Mouse (Mus musculus) frontal cortex, postnatal 25 days (tissue): ENCODE measurements around the gene Olfr984.

Experiments used
- DNase-seq, 2 experiments: peaks; one replicate each; pipeline ENCODE4 v3.0.0; 2022; ENCODE audit warnings: low spot score in 2 of 2

Olfr984 gene

GRCm38 (mm10) chr9:40114106-40114505, at the start of gene Olfr984:
TSS of gene Olfr984 (minus strand) at chr9:40114206.
- DNase-seq = no peak

- DNase-seq = no peak
Observed at GRCm38 (mm10) chr9:40155118-40155644, 41.2 kb upstream of the Olfr984 start.

GRCm38 (mm10) chr9:40141544-40141943, 27.5 kb upstream of the Olfr984 start:
- DNase-seq = no peak

GRCm38 (mm10) chr9:40139484-40139883, 25.5 kb upstream of the Olfr984 start:
- DNase-seq = no peak

- no peak for DNase-seq
Observed at GRCm38 (mm10) chr9:40136987-40137688, 23.1 kb upstream of the Olfr984 start.

GRCm38 (mm10) chr9:40130556-40130955, 16.6 kb upstream of the Olfr984 start:
- DNase-seq = no peak

- no peak for DNase-seq
Observed at GRCm38 (mm10) chr9:40130084-40130483, 16.1 kb upstream of the Olfr984 start, which contains the start of gene Olfr985. TSS of gene Olfr985 (minus strand) at chr9:40130184.

- DNase-seq = no peak
Observed at GRCm38 (mm10) chr9:40117287-40117659, 3.3 kb upstream of the Olfr984 start.

GRCm38 (mm10) chr9:40116645-40117286, 2.8 kb upstream of the Olfr984 start:
- DNase-seq = peak; percentile 4 to 7

- no peak for DNase-seq
Observed at GRCm38 (mm10) chr9:40094769-40095168, 19.2 kb downstream of the Olfr984 start.

GRCm38 (mm10) chr9:40093495-40093894, 20.5 kb downstream of the Olfr984 start, which contains the start of gene Olfr983:
TSS of gene Olfr983 (minus strand) at chr9:40093595.
- no peak for DNase-seq

- no peak for DNase-seq
Observed at GRCm38 (mm10) chr9:40073529-40073928, 40.5 kb downstream of the Olfr984 start, which contains the start of gene Olfr982. TSS of gene Olfr982 (plus strand) at chr9:40073829.

- DNase-seq = no peak
Observed at GRCm38 (mm10) chr9:40050138-40050537, 63.9 kb downstream of the Olfr984 start.
